Mouse (Mus musculus) ES-Bruce4 (cell line): ENCODE measurements at regions not wholly inside any gene's neighbourhood (a gene's known extent, or its start where the extent isn't known, plus 50 kb on each side); places are given as distances from the start of the nearest gene placed in this dataset.

Source experiments
- H3K27ac ChIP-seq: 2 replicates; pipeline ENCODE4 v1.5.1; 2012; ENCODE audit warnings: low read length, inconsistent platforms; ENCODE audit not compliant: insufficient read depth
- H3K27me3 ChIP-seq: 2 replicates; pipeline ENCODE4 v1.6.1; 2012; ENCODE audit warnings: mild to moderate bottlenecking, low read length, inconsistent platforms; ENCODE audit not compliant: control insufficient read depth, poor library complexity, insufficient read depth, severe bottlenecking
- H3K36me3 ChIP-seq: 2 replicates; pipeline ENCODE4 v1.6.1; 2012; ENCODE audit warnings: inconsistent platforms, mild to moderate bottlenecking, low read length, moderate library complexity; ENCODE audit not compliant: control insufficient read depth, poor library complexity, insufficient read depth, severe bottlenecking
- H3K4me1 ChIP-seq: one replicate; pipeline ENCODE4 v1.8.1; 2011; ENCODE audit warnings: low read length; ENCODE audit not compliant: control insufficient read depth, insufficient read depth
- H3K4me3 ChIP-seq: 2 replicates; pipeline ENCODE4 v1.5.1; 2011; ENCODE audit warnings: low read depth, mild to moderate bottlenecking, low read length
- H3K9ac ChIP-seq: 2 replicates; pipeline ENCODE4 v1.6.1; 2012; ENCODE audit warnings: low read depth, mild to moderate bottlenecking, inconsistent platforms; ENCODE audit not compliant: poor library complexity, severe bottlenecking
- H3K9me3 ChIP-seq: replicated peaks from 2 replicates; pipeline ENCODE4 v1.6.1; 2012; ENCODE audit warnings: mild to moderate bottlenecking, low read length, inconsistent platforms; ENCODE audit not compliant: control insufficient read depth, poor library complexity, insufficient read depth, severe bottlenecking
- CTCF ChIP-seq: IDR thresholded peaks from one replicate; pipeline ENCODE4 v1.8.1; 2011; ENCODE audit warnings: low read depth, low read length
- EP300 ChIP-seq: IDR thresholded peaks from 2 replicates; pipeline ENCODE4 v1.6.1; 2011; ENCODE audit warnings: low read depth, low read length; ENCODE audit not compliant: insufficient read depth
- POLR2A ChIP-seq: IDR thresholded peaks from one replicate; pipeline ENCODE4 v1.8.1; 2011; ENCODE audit warnings: low read length; ENCODE audit not compliant: insufficient read depth

GRCm38 (mm10) chr13:78998855-78999254 is 799.3 kb upstream of the Nr2f1 start:
- no peak for TF ChIP-seq POLR2A
- no peak for TF ChIP-seq EP300
- TF ChIP-seq CTCF: no peak
- Histone ChIP-seq H3K4me3 (no peak overlapping the region), H3K36me3 (no peaks in the 10 kb centered on the region), H3K9ac (no peak overlapping the region), H3K9me3 (no peaks in the 10 kb centered on the region), H3K27me3 (no peaks in the 10 kb centered on the region), H3K27ac (no peak overlapping the region), H3K4me1 (no peaks in the 10 kb centered on the region)

GRCm38 (mm10) chr13:78992326-78992725 is 792.8 kb upstream of the Nr2f1 start:
- Histone ChIP-seq H3K27me3 (no peaks in the 10 kb centered on the region), H3K27ac (no peak overlapping the region), H3K9me3 (no peaks in the 10 kb centered on the region), H3K9ac (no peak overlapping the region), H3K4me3 (no peak overlapping the region), H3K36me3 (no peaks in the 10 kb centered on the region), H3K4me1 (no peaks in the 10 kb centered on the region)
- TF ChIP-seq POLR2A (no peak), EP300 (no peak), CTCF (no peak)

- no peak for TF ChIP-seq CTCF
- no peak for TF ChIP-seq POLR2A
- no peak for TF ChIP-seq EP300
- Histone ChIP-seq H3K4me3 (no peak overlapping the region), H3K27me3 (no peaks in the 10 kb centered on the region), H3K9ac (no peak overlapping the region), H3K4me1 (no peaks in the 10 kb centered on the region), H3K9me3 (no peaks in the 10 kb centered on the region), H3K27ac (no peak overlapping the region), H3K36me3 (no peaks in the 10 kb centered on the region)
Measured at GRCm38 (mm10) chr13:78985921-78986320, 786.4 kb upstream of the Nr2f1 start.

- TF ChIP-seq POLR2A: no peak
- TF ChIP-seq CTCF: no peak
- no peak for TF ChIP-seq EP300
- Histone ChIP-seq H3K27ac (no peak overlapping the region), H3K27me3 (no peaks in the 10 kb centered on the region), H3K36me3 (no peaks in the 10 kb centered on the region), H3K9ac (no peak overlapping the region), H3K4me3 (no peak overlapping the region), H3K9me3 (no peaks in the 10 kb centered on the region), H3K4me1 (no peaks in the 10 kb centered on the region)
Measured at GRCm38 (mm10) chr13:78977224-78977780, 777.7 kb upstream of the Nr2f1 start.

GRCm38 (mm10) chr13:78938351-78938741 is 738.8 kb upstream of the Nr2f1 start:
- Histone ChIP-seq H3K9ac (no peak overlapping the region), H3K9me3 (no peaks in the 10 kb centered on the region), H3K27ac (no peak overlapping the region), H3K4me3 (no peak overlapping the region), H3K27me3 (no peaks in the 10 kb centered on the region), H3K36me3 (no peaks in the 10 kb centered on the region), H3K4me1 (no peaks in the 10 kb centered on the region)
- TF ChIP-seq EP300: no peak
- TF ChIP-seq CTCF: no peak
- TF ChIP-seq POLR2A: no peak

GRCm38 (mm10) chr13:78937389-78938350 is 738.1 kb upstream of the Nr2f1 start:
- H3K4me3 ChIP-seq: no peak overlapping the region

More at GRCm38 (mm10) chr13:78937389-78938350, 738.1 kb upstream of the Nr2f1 start:
- TF ChIP-seq CTCF: no peak
- TF ChIP-seq EP300: no peak
- no peak for TF ChIP-seq POLR2A
- no peaks in the 10 kb centered on the region for H3K9me3 ChIP-seq
- H3K36me3 ChIP-seq: no peaks in the 10 kb centered on the region
- H3K27me3 ChIP-seq: no peaks in the 10 kb centered on the region
- no peak overlapping the region for H3K27ac ChIP-seq
- no peak overlapping the region for H3K9ac ChIP-seq
- H3K4me1 ChIP-seq: no peaks in the 10 kb centered on the region
